Mouse (Mus musculus) splenic B cell, adult 2 months (primary cell): ENCODE data around the gene Cdh19.

Source experiments
- DNase-seq: peaks from one replicate; pipeline ENCODE4 v3.0.0-alpha.2; 2011; ENCODE audit warnings: low read depth, low spot score
- H3K27me3 ChIP-seq: 2 replicates; pipeline ENCODE4 v1.6.1; 2012; ENCODE audit warnings: mild to moderate bottlenecking, low read length, moderate library complexity, mixed read lengths; ENCODE audit not compliant: control insufficient read depth, poor library complexity, insufficient read depth, severe bottlenecking
- H3K36me3 ChIP-seq: 2 replicates; pipeline ENCODE4 v1.6.1; 2012; ENCODE audit warnings: mild to moderate bottlenecking, low read length, moderate library complexity, mixed read lengths; ENCODE audit not compliant: control insufficient read depth, poor library complexity, insufficient read depth, severe bottlenecking

Cdh19 gene

GRCm38 (mm10) chr1:110977484-110977883 lies at the start of gene Cdh19:
Cdh19 (minus strand) TSS chr1:110977584.
- no peaks in the 10 kb centered on the region for H3K27me3 ChIP-seq

GRCm38 (mm10) chr1:111020434-111021060 lies 43.2 kb upstream of the Cdh19 start:
- Histone ChIP-seq H3K27me3 (no peaks in the 10 kb centered on the region), H3K36me3 (no peaks in the 10 kb centered on the region)
- no peak for DNase-seq

More at GRCm38 (mm10) chr1:110977484-110977883, at the start of gene Cdh19:
- no peak for DNase-seq
- no peaks in the 10 kb centered on the region for H3K36me3 ChIP-seq

GRCm38 (mm10) chr1:111017640-111018039 lies 40.3 kb upstream of the Cdh19 start:
- no peaks in the 10 kb centered on the region for H3K36me3 ChIP-seq
- H3K27me3 ChIP-seq, result no peaks in the 10 kb centered on the region
- no peak for DNase-seq

GRCm38 (mm10) chr1:110989824-110990223 lies 12.4 kb upstream of the Cdh19 start:
- no peak for DNase-seq
- no peaks in the 10 kb centered on the region for H3K36me3 ChIP-seq
- no peaks in the 10 kb centered on the region for H3K27me3 ChIP-seq

- no peaks in the 10 kb centered on the region for H3K36me3 ChIP-seq
- H3K27me3 ChIP-seq, result no peaks in the 10 kb centered on the region
- no peak for DNase-seq
Measured at GRCm38 (mm10) chr1:110969201-110969600, 8.2 kb downstream of the Cdh19 start.

- Histone ChIP-seq H3K27me3 (no peaks in the 10 kb centered on the region), H3K36me3 (no peaks in the 10 kb centered on the region)
- no peak for DNase-seq
Measured at GRCm38 (mm10) chr1:110909752-110910151, 67.6 kb downstream of the Cdh19 start.

GRCm38 (mm10) chr1:110909218-110909617 lies 68.2 kb downstream of the Cdh19 start:
- Histone ChIP-seq H3K27me3 (no peaks in the 10 kb centered on the region), H3K36me3 (no peaks in the 10 kb centered on the region)
- no peak for DNase-seq

GRCm38 (mm10) chr1:110904266-110904665 lies 73.1 kb downstream of the Cdh19 start:
- Histone ChIP-seq H3K27me3 (no peaks in the 10 kb centered on the region), H3K36me3 (no peaks in the 10 kb centered on the region)
- no peak for DNase-seq
